Mouse (Mus musculus) retina, adult 2 months (tissue): ENCODE data around the gene Ociad2.

Experiments
- DNase-seq: peaks from one replicate; pipeline ENCODE4 v3.0.0-alpha.2; 2012; ENCODE audit warnings: low read depth, low spot score

Ociad2 gene

DNA sequence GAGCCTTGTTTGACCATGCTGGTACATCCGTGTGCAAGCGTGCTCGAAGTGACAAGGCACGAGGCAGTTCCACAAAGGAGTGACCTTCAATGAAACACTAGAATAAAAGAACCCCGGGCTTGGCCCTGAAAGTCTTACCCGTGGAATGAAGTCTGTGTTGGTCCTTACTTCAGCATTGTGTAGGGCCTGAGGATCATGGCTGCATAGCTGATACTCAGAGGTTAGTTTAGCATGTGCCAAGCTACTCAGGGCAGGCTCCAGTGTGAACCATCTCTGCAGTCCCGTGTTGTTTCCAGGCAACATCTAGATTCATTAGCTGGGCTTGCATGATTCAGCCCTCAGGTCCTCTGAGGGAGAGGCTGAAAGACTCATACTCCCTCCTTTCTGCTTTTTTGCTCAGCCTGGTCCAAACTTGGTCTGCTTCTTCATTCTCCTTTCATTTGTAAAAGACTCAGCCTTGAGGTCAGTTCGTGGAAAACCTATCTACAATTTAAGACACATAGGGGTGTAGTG is at the start of gene Ociad2:
Gene Ociad2, minus strand, starts transcription at position 306 of the 513 bp plus-strand sequence.
- DNase-seq, result no peak

DNA sequence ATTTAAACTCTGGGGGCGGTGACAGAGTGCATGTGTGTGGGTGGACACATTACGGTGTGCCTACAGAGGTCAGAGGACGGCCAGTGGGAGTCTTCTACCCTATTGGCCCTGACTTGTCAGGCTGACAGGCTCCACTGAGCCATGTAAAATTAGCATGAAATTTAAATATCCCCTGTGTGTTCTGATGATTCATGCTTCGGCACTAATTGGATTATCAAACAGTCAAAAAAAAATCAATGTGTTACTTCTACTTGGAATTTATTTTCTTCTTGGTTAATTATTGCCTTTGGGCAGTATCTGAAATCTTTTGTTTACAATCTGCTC is 42.8 kb upstream of the Ociad2 start:
- DNase-seq, result no peak

DNA sequence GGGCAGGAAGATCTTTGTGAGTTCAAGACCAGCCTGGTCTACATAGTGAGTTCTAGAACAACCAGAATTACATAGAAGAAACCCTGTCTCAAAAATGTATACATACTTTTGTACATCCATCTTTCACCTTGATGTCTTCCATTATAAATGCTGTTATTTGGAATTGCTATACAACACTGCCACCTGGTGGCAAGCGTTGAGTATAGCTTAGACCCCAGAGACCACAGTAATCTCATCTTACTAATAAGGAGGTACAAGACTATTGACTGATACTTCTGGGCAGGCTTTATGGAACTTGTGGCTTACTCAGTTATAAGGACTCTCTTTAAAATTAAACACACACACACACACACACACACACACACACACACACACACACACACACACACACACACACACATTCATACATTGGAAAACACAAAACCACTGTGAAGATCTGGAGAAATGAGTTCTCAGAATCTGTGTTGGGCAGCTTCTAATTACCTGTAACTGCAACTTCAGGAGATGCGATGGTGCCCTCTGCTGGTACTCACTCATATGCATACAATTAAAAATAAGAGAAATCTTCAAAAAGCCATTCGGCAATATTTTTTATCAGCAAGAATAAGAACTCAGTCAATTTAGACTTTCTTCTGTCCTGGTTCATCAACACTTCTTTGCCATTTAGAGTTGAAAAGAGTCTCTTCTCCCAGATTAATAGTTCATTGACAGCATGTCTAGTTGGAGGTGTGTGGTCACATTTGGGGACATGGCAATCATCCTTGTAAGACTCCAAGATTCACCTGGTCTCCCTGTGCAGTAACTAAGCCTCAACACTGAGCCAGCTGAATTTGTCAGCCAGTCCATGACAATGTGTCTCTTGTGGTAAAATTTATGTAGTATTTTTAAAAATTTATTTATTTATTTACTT is 42.2 kb upstream of the Ociad2 start:
- peak; percentile 68 for DNase-seq

DNA sequence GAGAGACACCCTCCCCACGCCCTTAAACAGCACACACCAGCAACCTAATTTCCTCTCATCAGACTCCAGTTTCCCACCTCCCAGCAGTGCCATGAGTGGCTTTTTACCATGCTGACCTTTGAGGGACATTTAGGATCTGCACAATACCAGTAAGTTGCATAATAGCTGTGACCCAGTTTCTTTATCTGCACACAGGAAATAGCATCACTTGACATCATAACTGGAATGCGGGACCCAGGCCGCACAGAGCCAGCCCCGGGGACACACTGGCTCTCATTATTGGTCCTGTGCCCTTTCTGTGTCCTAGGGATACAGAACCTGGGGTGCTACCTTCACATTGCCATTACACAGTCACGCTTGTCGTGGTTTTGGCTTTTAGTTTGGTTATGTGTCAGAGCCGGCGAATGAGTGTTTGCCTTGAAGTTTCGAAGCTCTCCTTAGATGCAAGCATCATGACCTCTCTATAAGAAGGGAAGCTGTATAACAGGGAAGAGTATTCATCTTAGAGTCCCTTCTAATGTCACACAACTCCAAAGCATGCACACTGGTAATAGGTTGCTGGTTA is 41.2 kb upstream of the Ociad2 start:
- no peak for DNase-seq

DNA sequence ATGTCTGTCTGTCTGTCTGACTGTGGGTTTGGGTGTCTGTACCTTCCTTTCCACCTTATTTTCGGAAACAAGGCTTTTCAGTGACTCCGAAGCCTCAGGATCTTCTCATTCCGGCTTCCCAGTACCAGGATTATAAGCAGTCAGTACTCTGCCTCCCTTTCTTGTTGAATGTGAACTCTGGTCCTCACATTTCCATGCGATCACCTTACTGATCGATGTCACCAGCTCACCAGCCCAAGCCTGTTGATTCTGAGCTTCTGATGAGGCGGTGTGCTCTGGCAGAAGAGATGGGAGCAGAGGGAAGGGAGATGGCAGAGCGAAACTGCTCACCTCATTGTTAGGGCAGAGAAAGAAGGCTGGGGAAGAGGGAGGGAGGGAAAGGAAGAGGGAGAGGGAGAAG is 40.7 kb upstream of the Ociad2 start:
- no peak for DNase-seq

DNA sequence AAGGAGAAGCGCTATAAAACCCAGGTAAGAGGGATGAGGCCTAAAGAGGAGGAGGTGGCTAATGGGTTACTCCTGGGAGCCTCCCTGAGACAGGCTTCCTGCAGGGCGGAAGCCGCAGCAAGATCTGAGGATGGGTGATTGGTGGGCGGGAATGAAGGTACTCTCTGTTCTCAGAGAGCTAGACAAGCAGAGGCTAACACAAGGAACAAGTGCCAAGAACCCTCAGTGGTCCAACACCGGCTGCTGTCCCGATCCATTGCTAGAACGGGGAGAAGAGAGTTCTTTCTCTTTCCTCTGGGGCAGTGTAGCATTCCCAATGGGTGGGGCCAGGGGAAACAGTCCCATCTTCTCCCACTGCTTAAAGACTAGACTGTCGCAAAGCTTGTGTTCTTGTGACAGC is 40.0 kb upstream of the Ociad2 start:
- DNase-seq, result no peak

DNA sequence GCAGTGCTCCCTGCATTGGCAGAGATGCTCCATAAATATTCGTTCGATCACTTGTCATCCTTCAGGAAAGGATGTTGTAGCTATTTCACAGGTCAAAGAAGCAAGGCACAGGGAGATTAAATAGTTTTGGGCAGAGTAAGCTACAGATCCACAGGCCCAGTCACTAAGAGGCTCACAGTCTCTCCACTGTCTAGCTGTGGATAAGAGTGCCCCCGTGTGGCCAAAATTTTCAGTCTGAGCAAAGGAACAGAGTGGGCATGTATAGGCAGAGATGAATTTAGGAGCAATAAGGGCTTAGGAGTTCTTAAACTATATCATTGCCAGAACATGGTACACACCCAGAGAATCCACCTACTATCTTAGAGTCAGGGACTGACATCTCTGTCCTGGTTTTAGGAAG is 39.1 kb upstream of the Ociad2 start:
- peak; percentile 67 for DNase-seq

DNA sequence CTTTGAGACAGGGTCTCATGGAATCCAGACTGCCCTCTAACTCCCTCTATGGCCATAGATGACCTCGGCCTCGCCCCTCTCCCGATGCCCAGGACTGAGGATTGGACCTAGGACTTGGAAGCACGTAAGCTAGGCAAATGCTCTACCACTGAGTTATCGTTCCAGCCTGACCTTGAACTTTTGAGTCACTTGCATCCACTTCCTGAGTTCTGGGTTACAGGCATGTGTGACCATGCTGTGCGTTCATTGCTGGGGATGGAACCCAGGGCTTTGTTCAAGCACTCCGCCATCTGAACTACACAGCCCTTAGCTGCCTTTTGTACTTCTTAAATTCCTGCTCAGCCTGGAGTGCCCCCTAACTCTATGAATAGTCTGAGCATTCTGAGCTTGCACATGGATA is 35.7 kb upstream of the Ociad2 start:
- no peak for DNase-seq

DNA sequence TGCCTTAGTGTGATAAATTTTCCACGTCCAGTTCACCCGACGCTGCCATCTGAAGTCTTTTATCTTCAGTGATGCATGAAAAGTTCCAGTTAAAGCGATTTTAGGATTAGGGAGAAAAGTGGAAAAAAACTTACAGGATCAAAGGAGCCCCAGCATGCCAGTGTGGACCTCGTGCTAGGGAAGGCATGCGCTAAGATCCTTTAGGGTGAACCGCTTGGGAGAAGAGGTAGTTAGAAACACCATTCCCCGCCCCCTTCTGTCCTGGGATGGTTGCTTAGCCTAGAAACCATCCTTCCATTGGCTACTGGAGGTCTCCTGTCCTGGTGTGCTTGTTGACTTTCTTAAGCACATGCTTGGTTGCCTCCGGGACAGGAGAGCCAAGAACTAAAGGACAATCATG is 35.2 kb upstream of the Ociad2 start:
- no peak for DNase-seq

DNA sequence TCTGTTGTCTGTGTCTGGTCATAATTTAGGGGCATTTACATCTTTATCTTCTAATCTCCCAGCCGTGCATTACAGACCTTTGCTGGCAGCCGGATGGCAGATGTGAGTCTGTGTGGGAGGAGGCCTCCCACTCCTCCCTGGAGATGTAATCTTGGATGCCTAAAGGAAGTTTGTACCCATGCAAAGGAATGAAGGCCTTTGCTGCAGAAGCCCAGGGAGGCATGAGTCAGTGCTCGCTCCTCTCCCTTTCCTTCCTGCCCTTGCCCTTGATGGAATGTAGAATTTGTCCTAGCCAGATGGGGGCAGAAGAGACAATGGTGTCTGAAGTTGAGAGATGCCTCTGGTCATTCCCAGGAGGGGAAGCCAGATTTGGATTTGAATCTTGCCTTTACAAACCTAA is 32.4 kb upstream of the Ociad2 start:
- DNase-seq, result no peak

DNA sequence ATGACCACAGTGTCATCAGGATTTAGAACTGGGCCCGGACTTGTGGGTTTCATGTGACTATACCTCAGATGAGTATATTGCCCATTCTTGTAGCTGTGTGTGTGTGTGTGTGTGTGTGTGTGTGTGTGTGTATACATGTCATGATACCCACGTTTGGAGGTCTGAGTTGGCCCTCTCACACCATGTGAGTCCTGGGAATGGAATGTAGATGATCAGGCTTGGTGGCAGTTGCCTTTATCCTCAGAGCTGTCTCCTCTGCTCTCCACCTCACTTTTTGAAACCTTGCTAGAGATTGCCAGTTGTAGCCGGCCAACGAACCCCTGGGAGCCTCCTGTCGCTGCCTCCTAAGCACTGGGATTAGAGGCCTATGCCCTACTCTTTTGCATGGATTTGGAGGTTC is 31.8 kb upstream of the Ociad2 start:
- DNase-seq, result no peak

DNA sequence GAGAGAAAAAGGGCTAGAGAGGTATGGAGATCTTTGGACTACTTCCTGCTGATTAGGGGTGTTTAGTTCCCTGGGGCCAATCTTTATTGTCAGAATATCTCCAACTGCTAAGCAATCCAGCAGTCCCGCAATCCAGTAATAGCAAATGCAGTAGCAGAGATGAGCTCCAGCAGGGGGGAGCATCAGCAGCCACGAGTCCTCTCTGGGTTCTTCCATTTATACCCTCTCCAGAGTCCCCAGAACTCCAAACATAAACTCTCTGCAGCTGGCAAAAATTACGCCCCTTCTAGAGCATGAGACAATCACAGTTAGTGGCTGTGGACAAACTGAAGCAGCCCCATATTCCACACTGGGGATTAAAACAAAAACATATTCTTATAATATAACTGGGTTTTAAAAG is 28.9 kb upstream of the Ociad2 start:
- no peak for DNase-seq

DNA sequence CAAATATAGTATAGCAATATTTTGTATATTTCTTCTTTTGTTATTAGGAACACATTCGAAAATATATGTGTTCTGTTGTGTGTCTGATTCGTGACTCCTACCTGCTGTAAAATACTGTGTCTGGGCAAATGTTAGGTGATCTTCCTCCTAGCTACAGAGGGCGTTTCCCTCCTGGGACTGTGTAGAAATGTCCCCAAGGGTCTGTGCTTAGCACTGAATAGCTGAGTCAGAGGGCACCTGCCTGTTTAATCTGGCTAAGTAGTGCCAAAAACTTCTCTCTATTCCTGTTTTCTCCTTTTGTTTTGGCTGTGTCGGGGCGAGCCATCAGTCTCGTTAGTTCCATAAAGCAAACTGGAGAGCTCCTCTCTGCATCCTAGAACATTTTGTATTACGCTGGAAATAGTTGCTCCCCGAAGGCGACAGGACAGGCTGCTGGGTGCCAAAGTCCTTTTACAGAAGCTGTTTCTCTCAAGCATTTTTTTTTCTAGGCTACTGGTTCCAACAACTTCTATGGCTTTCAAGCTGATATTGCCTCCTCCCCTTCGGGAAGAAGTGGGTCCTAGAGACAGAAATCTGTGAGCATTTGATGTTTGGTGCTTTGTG is 28.1 kb upstream of the Ociad2 start:
- DNase-seq, result no peak

DNA sequence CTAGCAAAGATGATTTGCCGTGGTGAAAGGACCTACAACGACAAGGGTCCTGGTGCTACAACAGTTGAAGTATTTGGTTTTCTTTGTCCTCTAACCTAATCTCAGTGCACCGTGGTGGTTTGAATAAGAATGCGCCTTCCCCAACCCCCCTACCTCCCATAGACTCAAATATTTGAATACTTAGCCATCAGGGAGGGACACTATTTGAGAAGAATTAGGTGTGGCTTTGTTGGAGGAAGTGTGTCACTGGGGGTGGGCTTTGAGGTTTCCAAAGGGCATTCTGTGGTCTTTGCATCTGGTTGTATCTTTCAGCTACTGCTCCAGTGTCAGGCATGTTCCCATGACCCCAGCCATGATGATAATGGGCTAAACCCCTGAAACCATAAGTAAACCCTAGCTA is 27.1 kb upstream of the Ociad2 start:
- DNase-seq, result no peak

DNA sequence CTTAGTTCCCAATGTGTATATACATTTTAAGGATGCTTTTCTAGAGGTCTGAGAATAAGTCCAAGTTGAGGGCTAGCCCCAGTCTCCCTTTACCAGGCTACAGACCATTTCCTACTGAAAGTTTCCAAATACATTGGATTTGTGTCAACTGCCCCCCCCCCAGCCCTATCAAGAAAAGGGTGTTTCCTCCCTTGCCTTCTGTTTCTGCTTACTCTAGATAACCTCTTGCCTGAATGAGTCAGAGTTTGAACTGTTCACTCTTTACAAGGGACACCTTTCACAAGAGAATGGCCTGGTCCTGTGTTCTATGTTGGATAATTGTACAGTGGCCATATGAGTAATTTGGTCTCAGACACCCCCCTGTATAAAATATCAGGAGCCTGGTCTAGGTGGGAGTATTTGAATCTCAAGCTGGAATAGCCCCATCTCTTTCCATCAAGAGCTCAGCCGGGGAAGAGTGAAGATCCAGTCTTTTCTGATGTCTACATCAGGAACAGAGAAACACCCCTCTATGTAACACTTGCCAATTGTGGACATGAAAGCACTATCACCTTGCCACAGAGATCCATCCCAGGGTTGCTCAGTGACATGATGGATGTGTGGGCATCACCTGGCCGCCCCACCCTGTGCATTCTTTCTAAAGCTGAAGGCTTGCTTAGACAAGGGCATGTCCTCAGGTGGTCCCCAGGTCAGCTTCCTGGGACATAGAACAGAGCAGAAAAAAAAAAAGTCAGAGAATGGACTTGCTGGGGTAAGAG is 23.5 kb upstream of the Ociad2 start:
- no peak for DNase-seq

DNA sequence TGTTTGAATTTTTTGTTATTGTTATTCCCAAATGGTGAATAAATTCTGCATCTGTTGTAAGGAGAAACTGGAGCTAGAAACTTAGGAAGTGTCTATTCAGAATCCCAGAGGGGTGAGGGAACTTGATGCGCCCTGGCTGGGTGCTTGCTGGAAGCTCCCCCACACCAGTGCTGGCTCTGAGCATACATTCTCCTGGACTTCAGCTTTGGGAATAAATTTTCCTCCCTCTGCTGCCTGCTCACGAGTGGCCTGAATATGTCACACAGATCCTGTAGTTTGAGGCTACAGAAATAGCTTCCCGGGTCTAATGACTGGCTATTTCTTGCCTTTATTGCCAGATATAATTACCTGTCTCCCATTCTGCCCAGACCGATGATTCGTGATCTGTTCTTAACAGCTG is 22.0 kb upstream of the Ociad2 start:
- no peak for DNase-seq

DNA sequence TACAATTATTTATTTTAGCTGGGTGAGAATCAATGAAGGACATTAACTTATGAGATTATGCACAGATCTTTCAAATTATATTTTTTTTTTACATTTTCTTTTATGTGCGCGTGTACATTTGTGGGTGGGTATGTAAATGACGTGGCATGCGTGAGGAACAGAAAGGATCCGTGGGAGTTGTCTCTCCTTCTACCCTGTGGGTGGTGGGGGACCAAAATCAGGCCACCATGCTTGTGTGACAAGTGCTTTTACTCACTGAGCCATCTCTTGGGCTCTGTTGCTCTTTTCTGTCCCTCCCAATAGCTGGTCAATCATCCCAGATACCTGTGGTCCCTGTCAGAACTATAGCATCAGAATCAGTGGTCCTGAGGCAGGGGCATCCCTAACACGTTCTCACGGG is 21.5 kb upstream of the Ociad2 start:
- no peak for DNase-seq

DNA sequence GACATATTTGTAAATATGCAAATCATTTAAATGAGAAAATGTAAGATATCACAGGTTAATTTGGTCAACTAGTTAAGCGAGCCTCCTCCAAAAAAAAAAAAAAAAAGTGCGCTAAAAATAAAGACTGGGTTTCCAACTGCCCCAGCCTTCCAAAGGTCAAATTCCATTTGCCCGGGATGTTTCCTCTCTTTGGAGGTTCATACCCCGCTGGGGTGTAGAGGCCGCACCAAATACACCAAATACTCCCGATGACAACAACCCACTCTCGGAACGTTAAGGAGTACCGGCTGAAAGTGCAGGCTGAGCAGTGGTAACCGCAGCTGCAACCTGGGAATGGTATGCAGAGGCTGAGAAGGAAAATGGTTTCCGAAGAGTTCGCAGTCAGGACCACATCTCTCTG is 19.4 kb upstream of the Ociad2 start:
- DNase-seq, result no peak

DNA sequence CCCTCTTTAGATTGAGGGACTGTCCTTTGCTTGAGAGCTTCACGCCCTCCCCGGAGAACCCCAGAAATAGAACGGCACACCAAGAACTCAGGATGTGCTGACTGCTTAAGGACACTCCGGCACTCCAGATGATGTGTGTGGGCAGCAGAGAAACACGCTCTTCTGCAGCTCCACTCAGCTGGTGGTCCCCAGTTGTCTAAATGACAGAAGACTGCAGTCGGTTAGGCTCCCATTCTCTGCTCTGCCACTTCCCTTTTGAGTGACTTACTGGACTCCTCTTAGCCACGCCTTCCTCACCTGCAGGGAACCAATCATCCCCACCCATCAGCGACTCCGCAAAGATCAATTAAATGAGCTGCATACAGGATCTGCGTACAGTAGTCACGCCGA is 18.9 kb upstream of the Ociad2 start:
- no peak for DNase-seq

DNA sequence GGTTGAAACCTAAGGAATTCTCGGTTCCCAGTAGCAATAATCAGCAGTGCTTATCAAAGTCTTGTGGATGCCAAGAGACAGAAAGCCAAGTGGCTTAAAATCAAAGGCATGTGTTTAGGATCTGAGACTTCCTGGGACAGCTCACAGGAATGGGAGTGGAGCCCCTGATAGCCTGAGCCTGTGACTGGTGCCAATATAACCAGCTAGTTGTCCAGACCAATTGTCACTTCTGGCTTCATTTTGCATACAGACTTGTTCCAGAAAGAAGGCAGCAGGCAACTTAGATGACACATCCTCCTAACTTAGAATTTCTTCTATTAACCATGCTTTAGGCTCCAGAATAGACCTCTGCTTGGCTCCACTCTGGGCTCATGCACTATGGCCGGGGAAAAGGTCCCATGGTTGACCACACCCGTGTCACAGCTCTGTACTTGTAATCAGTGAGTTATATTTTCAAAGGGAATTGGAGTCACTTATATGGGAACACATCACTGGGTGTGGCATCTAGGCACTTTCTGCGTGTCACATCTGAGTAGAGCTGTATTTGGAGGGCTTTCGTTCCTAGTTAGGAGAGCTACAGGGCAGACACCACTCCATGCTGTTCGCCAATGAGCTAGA is 18.4 kb upstream of the Ociad2 start:
- DNase-seq, result no peak

DNA sequence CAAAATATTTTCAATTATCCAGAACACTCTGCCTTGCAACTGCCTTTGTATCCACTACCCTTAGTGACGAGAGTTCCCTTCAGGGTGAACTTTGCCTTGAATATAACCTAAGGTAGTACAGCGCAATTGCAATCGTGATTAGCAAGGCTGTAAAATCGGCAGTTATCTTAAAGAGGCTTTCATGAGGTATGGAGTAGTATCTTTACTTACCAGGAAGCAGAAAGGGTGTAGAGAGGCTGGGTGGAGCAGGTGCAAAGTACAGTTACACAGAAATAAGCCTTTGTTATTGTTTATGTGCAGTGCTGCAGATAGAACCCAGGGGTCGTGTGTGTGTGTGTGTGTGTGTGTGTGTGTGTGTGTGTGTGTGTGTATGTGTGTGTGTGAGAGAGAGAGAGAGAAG is 14.6 kb upstream of the Ociad2 start:
- no peak for DNase-seq

DNA sequence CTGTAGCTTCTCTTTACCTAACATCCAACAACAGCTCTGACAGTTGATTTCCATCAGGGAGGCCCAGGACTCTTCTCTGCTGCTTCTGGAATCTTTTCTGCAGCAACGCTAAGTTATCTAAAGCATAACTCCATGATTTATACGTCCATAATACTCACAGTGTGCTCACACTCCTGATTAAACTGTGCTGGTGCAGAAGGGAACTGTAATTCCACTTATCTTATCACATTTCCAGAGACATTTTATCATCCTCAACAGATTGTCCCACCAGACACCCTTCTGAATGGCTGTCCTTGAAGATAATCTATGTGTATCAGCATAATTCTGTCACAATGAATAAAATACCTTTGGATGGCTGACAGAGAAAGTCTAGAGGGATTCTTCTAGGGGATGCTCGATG is 13.2 kb upstream of the Ociad2 start:
- no peak for DNase-seq
